ENCODE assay signal across 19 mouse cellular contexts in genomic region chr8:94933918-94934317, GRCm38 (mm10). TPM values are rescaled to one million over a fixed set of nuclear protein-coding genes. Genes with fewer than 3 reads are reported as not detected.
"Had no signal": no experiment of that assay in that cellular context is flagged by ENCODE, and none has a peak within 500 bp of the region (broad histone marks: within the 10 kb centered on the region; RNA-seq: fewer than 3 reads in every experiment).

No protein-coding gene starts in this region.

- H3K9ac ChIP-seq: liver, embryonic 15.5 days; liver, postnatal 0 days; lung, embryonic 15.5 days; midbrain, embryonic 13.5 days; neural tube, embryonic 12.5 days; stomach, embryonic 15.5 days had no signal

- ATAC-seq: liver, postnatal 0 days; lung, postnatal 0 days; midbrain, embryonic 13.5 days; midbrain, embryonic 16.5 days had no signal

- H3K27me3 ChIP-seq: lung, embryonic 15.5 days; midbrain, embryonic 13.5 days; neural tube, embryonic 12.5 days; stomach, embryonic 15.5 days had no signal

- H3K27ac ChIP-seq: liver, embryonic 15.5 days; lung, embryonic 15.5 days; macrophage; midbrain, embryonic 13.5 days; neural tube, embryonic 12.5 days; stomach, embryonic 15.5 days; stomach, postnatal 0 days had no signal

- H3K4me2 ChIP-seq: liver, embryonic 15.5 days; lung, embryonic 15.5 days; midbrain, embryonic 11.5 days; midbrain, embryonic 13.5 days; neural tube, embryonic 12.5 days; stomach, embryonic 15.5 days had no signal

- H3K4me1 ChIP-seq: liver, embryonic 15.5 days; lung, embryonic 15.5 days; midbrain, embryonic 13.5 days; neural tube, embryonic 12.5 days; stomach, embryonic 15.5 days had no signal

- DNase-seq: liver, postnatal 0 days; lung, adult 2 months; lung, postnatal 14 days; lung, postnatal 36 days; right cerebral cortex, postnatal 14 days; thymus, adult 2 months; thymus, postnatal 25 days; thymus, postnatal 4 days had no signal

- H3K36me3 ChIP-seq: liver, embryonic 15.5 days; lung, embryonic 15.5 days; midbrain, embryonic 13.5 days; neural tube, embryonic 12.5 days; stomach, embryonic 15.5 days had no signal

- H3K9me3 ChIP-seq: liver, embryonic 15.5 days; lung, embryonic 15.5 days; megakaryocyte, embryonic 14.5 days; midbrain, embryonic 13.5 days; neural tube, embryonic 12.5 days; stomach, embryonic 15.5 days had no signal

- H3K4me3 ChIP-seq: liver, embryonic 15.5 days; lung, embryonic 15.5 days; megakaryocyte, embryonic 14.5 days; midbrain, embryonic 13.5 days; neural tube, embryonic 12.5 days; stomach, embryonic 15.5 days had no signal

RNA-seq across cellular contexts. Expression of gene Adgrg5, which starts 10.4 kb away (rescaled TPM):
- polyA plus RNA-seq: midbrain, embryonic 16.5 days had no signal
